Mouse (Mus musculus) embryonic fibroblast, embryonic 13.5 days (primary cell): ENCODE results near the gene Rnf141.

Experiments
- CTCF ChIP-seq: IDR thresholded peaks from 2 replicates; pipeline ENCODE4 v1.5.1; 2011; ENCODE audit warnings: mild to moderate bottlenecking, control low read depth, low read length, moderate library complexity, borderline replicate concordance; ENCODE audit not compliant: insufficient read depth
- POLR2A ChIP-seq: IDR thresholded peaks from 2 replicates; pipeline ENCODE4 v1.6.1; 2011; ENCODE audit warnings: low read depth, mild to moderate bottlenecking, control low read depth, low read length, moderate library complexity

- TF ChIP-seq CTCF: no peak
- TF ChIP-seq POLR2A: no peak
Observed at GRCm38 (mm10) chr7:110773204-110774002, 70.9 kb downstream of the Rnf141 start.
